Mouse (Mus musculus): Measurements from ENCODE around the gene Epas1. TPM values are rescaled to one million over a fixed set of nuclear protein-coding genes. Genes with fewer than 3 reads are reported as not detected.
A peak's percentile ranks its signal among the peaks of the same experiment; 100 is the strongest.

The Epas1 gene
- total RNA-seq, 1 experiment from 2014 or later = 0.41 TPM

- ATAC-seq (replicated peaks; ENCODE audit: low read depth, poor library complexity, severe bottlenecking) = peak; percentile 76
These were observed 71.1 kb downstream of the Epas1 start for GRCm38 (mm10) chr17:86824502-86825162.

- ATAC-seq (replicated peaks; ENCODE audit: low read depth, poor library complexity, severe bottlenecking) = peak; percentile 16; the same call in 1 of the 2 replicates
These were observed 71.8 kb downstream of the Epas1 start for GRCm38 (mm10) chr17:86825163-86825902.

GRCm38 (mm10) chr17:86826376-86826775 is 72.9 kb downstream of the Epas1 start:
- ATAC-seq (replicated peaks; ENCODE audit: low read depth, poor library complexity, severe bottlenecking) = no peak

- ATAC-seq (replicated peaks; ENCODE audit: low read depth, poor library complexity, severe bottlenecking) = no peak
These were observed 74.1 kb downstream of the Epas1 start for GRCm38 (mm10) chr17:86827391-86828165.

GRCm38 (mm10) chr17:86828500-86828899 is 75.0 kb downstream of the Epas1 start:
- ATAC-seq (replicated peaks; ENCODE audit: low read depth, poor library complexity, severe bottlenecking) = no peak

GRCm38 (mm10) chr17:86829383-86830175 is 76.1 kb downstream of the Epas1 start:
- ATAC-seq (replicated peaks; ENCODE audit: low read depth, poor library complexity, severe bottlenecking) = no peak

- no peak for ATAC-seq (replicated peaks; ENCODE audit: low read depth, poor library complexity, severe bottlenecking)
These were observed 77.4 kb downstream of the Epas1 start for GRCm38 (mm10) chr17:86830893-86831292.

- 0 out of 2 replicates have a peak, but pooled peaks have one; percentile 58 for ATAC-seq (replicated peaks; ENCODE audit: low read depth, poor library complexity, severe bottlenecking)
These were observed 79.2 kb downstream of the Epas1 start for GRCm38 (mm10) chr17:86832562-86833327.

- no peak for ATAC-seq (replicated peaks; ENCODE audit: low read depth, poor library complexity, severe bottlenecking)
These were observed 80.4 kb downstream of the Epas1 start for GRCm38 (mm10) chr17:86833945-86834344.

- ATAC-seq (replicated peaks; ENCODE audit: low read depth, poor library complexity, severe bottlenecking) = no peak
These were observed 85.8 kb downstream of the Epas1 start for GRCm38 (mm10) chr17:86839308-86839707.

GRCm38 (mm10) chr17:86850700-86851337 is 97.3 kb downstream of the Epas1 start:
- no peak for ATAC-seq (replicated peaks; ENCODE audit: low read depth, poor library complexity, severe bottlenecking)

- no peak for ATAC-seq (replicated peaks; ENCODE audit: low read depth, poor library complexity, severe bottlenecking)
These were observed 98.3 kb downstream of the Epas1 start for GRCm38 (mm10) chr17:86851782-86852181.

GRCm38 (mm10) chr17:86852591-86853031 is 99.1 kb downstream of the Epas1 start:
- ATAC-seq (replicated peaks; ENCODE audit: low read depth, poor library complexity, severe bottlenecking) = no peak

- ATAC-seq (replicated peaks; ENCODE audit: low read depth, poor library complexity, severe bottlenecking) = no peak
These were observed 117.1 kb downstream of the Epas1 start for GRCm38 (mm10) chr17:86870586-86870985.

GRCm38 (mm10) chr17:86872643-86873042 is 119.1 kb downstream of the Epas1 start:
- no peak for ATAC-seq (replicated peaks; ENCODE audit: low read depth, poor library complexity, severe bottlenecking)

GRCm38 (mm10) chr17:86876940-86877339 is 123.4 kb downstream of the Epas1 start:
- ATAC-seq (replicated peaks; ENCODE audit: low read depth, poor library complexity, severe bottlenecking) = 0 out of 2 replicates have a peak, but pooled peaks have one; percentile 22

- ATAC-seq (replicated peaks; ENCODE audit: low read depth, poor library complexity, severe bottlenecking) = no peak
These were observed 124.2 kb downstream of the Epas1 start for GRCm38 (mm10) chr17:86877747-86878146.

- no peak for ATAC-seq (replicated peaks; ENCODE audit: low read depth, poor library complexity, severe bottlenecking)
These were observed 126.6 kb downstream of the Epas1 start for GRCm38 (mm10) chr17:86880056-86880455.
